Mouse (Mus musculus) myocyte (in vitro differentiated cells): Measurements from ENCODE around the gene Ampd3.

Source experiments
- CEBPB ChIP-seq: IDR thresholded peaks from 2 replicates; pipeline ENCODE4 v1.6.1; 2011; ENCODE audit warnings: mild to moderate bottlenecking, moderate library complexity; ENCODE audit not compliant: poor library complexity, insufficient read depth, severe bottlenecking
- E2F4 ChIP-seq: IDR thresholded peaks from one replicate; pipeline ENCODE4 v1.6.1; 2011; ENCODE audit warnings: mild to moderate bottlenecking, control low read depth, moderate library complexity; ENCODE audit not compliant: insufficient read depth
- MAX ChIP-seq: IDR thresholded peaks from one replicate; pipeline ENCODE4 v1.6.1; 2011; ENCODE audit warnings: low read depth, mild to moderate bottlenecking, control low read depth
- MYOD1 ChIP-seq, 3 experiments: IDR thresholded peaks; one replicate each; pipeline ENCODE4 v1.6.1; 2011; ENCODE audit warnings: control low read depth in 2 of 3, low read depth in 2 of 3, mild to moderate bottlenecking in 2 of 3, moderate library complexity in 1 of 3; ENCODE audit not compliant: insufficient read length in 2 of 3, control insufficient read depth in 1 of 3
- POLR2A ChIP-seq: IDR thresholded peaks from one replicate; pipeline ENCODE4 v1.6.1; 2011; ENCODE audit warnings: low read depth, mild to moderate bottlenecking, control low read depth, moderate library complexity; ENCODE audit not compliant: insufficient read length
- POLR2AphosphoS2 ChIP-seq: IDR thresholded peaks from one replicate; pipeline ENCODE4 v1.6.1; 2011; ENCODE audit warnings: low read depth, control low read depth; ENCODE audit not compliant: insufficient read length
- REST ChIP-seq: IDR thresholded peaks from one replicate; pipeline ENCODE4 v1.6.1; 2011; ENCODE audit warnings: mild to moderate bottlenecking, control low read depth, moderate library complexity; ENCODE audit not compliant: insufficient read depth, insufficient read length
- SRF ChIP-seq: IDR thresholded peaks from one replicate; pipeline ENCODE4 v1.6.1; 2011; ENCODE audit warnings: low read depth; ENCODE audit not compliant: control insufficient read depth, insufficient read length
- TCF12 ChIP-seq: IDR thresholded peaks from one replicate; pipeline ENCODE4 v1.6.1; 2011; ENCODE audit warnings: mild to moderate bottlenecking, control low read depth; ENCODE audit not compliant: poor library complexity, insufficient read depth, severe bottlenecking
- TCF3 ChIP-seq: IDR thresholded peaks from one replicate; pipeline ENCODE4 v1.6.1; 2011; ENCODE audit warnings: low read depth, control low read depth; ENCODE audit not compliant: insufficient read length
- USF1 ChIP-seq: IDR thresholded peaks from one replicate; pipeline ENCODE4 v1.6.1; 2011; ENCODE audit warnings: low read depth, mild to moderate bottlenecking, control low read depth, moderate library complexity

DNA sequence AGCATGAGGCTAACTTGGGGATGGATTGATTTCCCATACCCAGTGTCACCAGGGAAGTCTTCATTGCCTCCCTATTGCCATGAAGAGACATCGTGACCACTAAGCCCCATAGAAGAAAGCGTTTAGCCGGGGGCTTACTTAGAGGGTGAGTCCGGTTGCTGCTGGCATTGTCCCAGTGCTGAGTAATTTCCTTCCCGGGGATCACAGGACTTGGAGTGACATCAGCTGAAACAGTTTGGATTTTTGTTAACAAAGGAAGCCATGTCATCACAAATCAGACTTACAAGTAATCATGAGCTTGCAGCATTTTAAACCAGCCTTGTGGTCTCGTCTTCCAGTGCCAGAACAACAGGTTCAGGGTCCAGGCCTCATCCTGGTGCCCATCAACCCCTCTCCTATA, 19.3 kb downstream of the Ampd3 start:
- TF ChIP-seq E2F4 (no peak), POLR2A (no peak), POLR2AphosphoS2 (no peak), TCF12 (no peak), MAX (no peak), SRF (no peak), REST (no peak), USF1 (no peak), CEBPB (no peak), TCF3 (no peak), MYOD1 (IDR thresholded peaks at IDR 0.05; ENCODE audit: control insufficient read depth in 1 of 3, insufficient read length in 2 of 3, low read depth in 2 of 3) (no peak)
